Mouse (Mus musculus): Measurements from ENCODE around the gene Cdc40. TPM values are rescaled to one million over a fixed set of nuclear protein-coding genes. Genes with fewer than 3 reads are reported as not detected.

The Cdc40 gene
- 28.6 and 30.4 TPM in 2 replicates for polyA plus RNA-seq (2015; fragmentation: Nextera tagmentation; extraction: Ambion mirVana)

GRCm38 (mm10) chr10:40882831-40883643, at the start of gene Cdc40, which contains the start of gene Wasf1:
Gene Cdc40 (minus strand): TSS chr10:40883311.
Gene Wasf1 (plus strand): TSS chr10:40883475.
- Histone ChIP-seq H3K9me3 (replicated peaks; ENCODE audit: control insufficient read depth, low read length) (no peaks in the 10 kb centered on the region), H3K27ac (ENCODE audit: low read length) (peak within 1 kb of the TSS; percentile 72), H3K9ac (ENCODE audit: low read length) (peak within 1 kb of the TSS; percentile 91), H3K27me3 (ENCODE audit: control insufficient read depth, insufficient read depth, low read length) (no peaks in the 10 kb centered on the region), H3K4me1 (ENCODE audit: control insufficient read depth, insufficient read depth, low read length) (peaks cover 10% of the 10 kb centered on the region; the same call in 1 of the 2 replicates), H3K36me3 (ENCODE audit: control insufficient read depth, insufficient read depth, low read length) (no peaks in the 10 kb centered on the region), H3K4me2 (ENCODE audit: low read depth, low read length) (peak within 1 kb of the TSS; percentile 94), H3K4me3 (replicated peaks; ENCODE audit: low read length) (peak within 1 kb of the TSS; percentile 86)
- whole genome bisulfite sequencing = under 1% methylated on average over 44 of the region's 44 CpGs
- ATAC-seq (ENCODE audit: insufficient read depth, low FRiP score) = peak; percentile 98

DNA sequence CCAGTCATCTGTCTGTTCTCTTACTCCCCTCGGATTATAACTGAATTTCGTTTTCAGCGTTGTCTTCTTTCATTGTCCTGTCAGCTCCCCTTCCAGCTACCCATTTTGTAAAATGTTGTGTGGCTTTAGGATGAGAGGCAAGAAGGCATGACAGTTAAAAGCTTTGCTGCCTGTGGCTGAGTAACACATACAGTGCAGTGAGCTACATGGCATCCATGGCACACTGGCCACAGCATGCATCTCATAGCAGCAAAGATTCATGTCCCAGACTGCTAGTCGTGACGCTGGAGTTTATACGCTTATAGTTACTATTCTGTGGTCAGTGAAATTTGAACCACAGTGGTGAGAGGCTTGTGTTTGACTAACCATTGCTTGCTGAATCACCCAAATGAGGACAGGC, 36.4 kb upstream of the Cdc40 start:
- Histone ChIP-seq H3K36me3 (ENCODE audit: control insufficient read depth, insufficient read depth, low read length) (no peaks in the 10 kb centered on the region), H3K27me3 (ENCODE audit: control insufficient read depth, insufficient read depth, low read length) (no peaks in the 10 kb centered on the region)
- no peak for ATAC-seq (ENCODE audit: insufficient read depth, low FRiP score)

DNA sequence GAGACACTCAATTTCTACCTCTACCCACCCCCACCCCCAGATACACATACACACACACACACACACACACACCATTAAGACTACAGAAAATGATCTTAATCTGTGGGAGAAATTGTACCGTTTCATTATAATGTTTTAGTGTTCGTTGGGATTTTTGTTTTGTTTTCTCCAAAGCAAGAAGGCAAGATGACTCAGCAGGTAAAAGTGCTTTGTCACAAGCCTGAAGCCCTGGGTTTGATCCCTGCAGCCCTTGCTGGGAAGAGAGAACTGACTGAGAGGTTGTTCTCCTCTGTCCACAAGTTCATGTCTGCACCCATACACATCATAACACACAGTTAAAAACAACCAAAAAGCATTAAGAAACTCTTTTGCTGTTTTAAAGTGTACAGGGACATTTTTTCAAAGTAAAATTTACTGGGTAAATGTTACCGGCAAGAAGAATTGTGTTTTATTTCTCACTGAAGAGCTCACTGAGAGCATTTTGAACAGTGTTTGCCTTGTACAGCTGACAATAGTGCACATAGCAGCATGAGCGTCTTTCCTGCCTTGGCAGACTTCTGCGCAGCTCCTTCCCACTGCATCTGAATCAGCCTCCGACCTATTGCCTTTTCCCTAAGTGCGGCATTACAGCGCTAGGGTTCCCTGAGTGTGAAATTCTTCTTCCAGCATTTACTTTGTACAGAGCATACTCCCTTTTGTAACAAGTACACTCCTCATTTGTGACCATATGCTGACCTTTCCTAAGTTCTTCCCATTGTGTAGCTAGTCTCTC, 35.7 kb upstream of the Cdc40 start:
- Histone ChIP-seq H3K36me3 (ENCODE audit: control insufficient read depth, insufficient read depth, low read length) (no peaks in the 10 kb centered on the region), H3K4me2 (ENCODE audit: low read depth, low read length) (no peak overlapping the region), H3K9me3 (replicated peaks; ENCODE audit: control insufficient read depth, low read length) (no peaks in the 10 kb centered on the region), H3K4me3 (replicated peaks; ENCODE audit: low read length) (no peak overlapping the region), H3K27ac (ENCODE audit: low read length) (no peak overlapping the region), H3K4me1 (ENCODE audit: control insufficient read depth, insufficient read depth, low read length) (no peaks in the 10 kb centered on the region), H3K27me3 (ENCODE audit: control insufficient read depth, insufficient read depth, low read length) (no peaks in the 10 kb centered on the region), H3K9ac (ENCODE audit: low read length) (no peak overlapping the region)
- ATAC-seq (ENCODE audit: insufficient read depth, low FRiP score) = no peak
- WGBS = 78% methylated on average over 8 of the region's 8 CpGs

More for the DNA sequence above, 36.4 kb upstream of the Cdc40 start:
- 82% methylated on average over 6 of the region's 6 CpGs for WGBS
- H3K4me3 ChIP-seq (replicated peaks; ENCODE audit: low read length) = no peak overlapping the region
- H3K9me3 ChIP-seq (replicated peaks; ENCODE audit: control insufficient read depth, low read length) = no peaks in the 10 kb centered on the region
- no peaks in the 10 kb centered on the region for H3K4me1 ChIP-seq (ENCODE audit: control insufficient read depth, insufficient read depth, low read length)
- no peak overlapping the region for H3K27ac ChIP-seq (ENCODE audit: low read length)
- H3K4me2 ChIP-seq (ENCODE audit: low read depth, low read length) = no peak overlapping the region
- H3K9ac ChIP-seq (ENCODE audit: low read length) = no peak overlapping the region

- H3K4me2 ChIP-seq (ENCODE audit: low read depth, low read length) = no peak overlapping the region
- H3K4me3 ChIP-seq (replicated peaks; ENCODE audit: low read length) = no peak overlapping the region
- no peak for ATAC-seq (ENCODE audit: insufficient read depth, low FRiP score)
- H3K9me3 ChIP-seq (replicated peaks; ENCODE audit: control insufficient read depth, low read length) = no peaks in the 10 kb centered on the region
- H3K36me3 ChIP-seq (ENCODE audit: control insufficient read depth, insufficient read depth, low read length) = no peaks in the 10 kb centered on the region
- WGBS = 55% methylated on average over 2 of the region's 2 CpGs
- no peaks in the 10 kb centered on the region for H3K4me1 ChIP-seq (ENCODE audit: control insufficient read depth, insufficient read depth, low read length)
- no peaks in the 10 kb centered on the region for H3K27me3 ChIP-seq (ENCODE audit: control insufficient read depth, insufficient read depth, low read length)
- no peak overlapping the region for H3K27ac ChIP-seq (ENCODE audit: low read length)
- no peak overlapping the region for H3K9ac ChIP-seq (ENCODE audit: low read length)
Measured at GRCm38 (mm10) chr10:40915240-40915639, 32.1 kb upstream of the Cdc40 start.

DNA sequence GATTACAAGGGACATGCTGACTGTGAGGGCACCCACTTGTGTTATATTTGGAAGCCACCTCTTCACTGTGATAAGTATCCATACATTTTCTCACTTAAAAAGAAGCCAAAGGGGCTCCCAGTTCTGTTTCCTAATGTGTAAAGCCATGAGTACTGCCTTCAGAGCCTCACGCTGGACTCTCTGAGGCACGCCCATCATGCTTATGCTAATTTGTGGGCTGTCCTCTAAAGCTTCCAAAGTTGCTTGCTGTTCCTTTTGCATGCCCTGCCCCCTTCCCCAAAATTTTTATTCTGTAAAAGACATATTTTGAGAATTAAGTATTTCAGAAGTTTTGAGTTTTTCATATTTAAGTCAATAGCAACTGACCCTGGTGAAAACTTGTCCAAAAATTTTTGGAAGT, 27.7 kb upstream of the Cdc40 start:
- Histone ChIP-seq H3K9me3 (replicated peaks; ENCODE audit: control insufficient read depth, low read length) (no peaks in the 10 kb centered on the region), H3K27ac (ENCODE audit: low read length) (no peak overlapping the region), H3K4me3 (replicated peaks; ENCODE audit: low read length) (no peak overlapping the region), H3K36me3 (ENCODE audit: control insufficient read depth, insufficient read depth, low read length) (no peaks in the 10 kb centered on the region), H3K9ac (ENCODE audit: low read length) (no peak overlapping the region), H3K27me3 (ENCODE audit: control insufficient read depth, insufficient read depth, low read length) (no peaks in the 10 kb centered on the region), H3K4me1 (ENCODE audit: control insufficient read depth, insufficient read depth, low read length) (no peaks in the 10 kb centered on the region), H3K4me2 (ENCODE audit: low read depth, low read length) (no peak overlapping the region)
- WGBS = 70% methylated on average over 2 of the region's 2 CpGs
- no peak for ATAC-seq (ENCODE audit: insufficient read depth, low FRiP score)

DNA sequence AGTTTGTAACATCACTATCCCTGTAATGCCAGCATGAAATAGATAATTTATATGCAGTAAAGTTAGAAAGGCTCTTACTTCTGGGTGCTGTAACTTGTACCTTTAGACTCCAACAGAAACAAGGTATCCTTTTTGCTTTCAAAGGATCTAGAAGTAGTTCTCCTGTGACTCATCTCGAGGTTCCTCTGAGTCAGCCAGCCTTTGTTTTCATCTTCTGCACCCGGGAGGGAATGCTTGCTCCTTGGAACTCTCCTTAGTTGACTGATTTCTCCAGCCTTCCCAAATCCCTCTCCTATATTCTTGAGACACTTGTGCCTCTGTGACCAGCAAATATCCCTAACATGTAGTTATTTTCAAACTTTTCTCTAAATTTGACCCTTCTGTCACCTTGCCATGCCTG, 25.5 kb upstream of the Cdc40 start:
- H3K9ac ChIP-seq (ENCODE audit: low read length) = no peak overlapping the region
- no peaks in the 10 kb centered on the region for H3K9me3 ChIP-seq (replicated peaks; ENCODE audit: control insufficient read depth, low read length)
- H3K27ac ChIP-seq (ENCODE audit: low read length) = no peak overlapping the region
- 37% methylated on average over 2 of the region's 2 CpGs for WGBS
- no peak for ATAC-seq (ENCODE audit: insufficient read depth, low FRiP score)
- no peak overlapping the region for H3K4me2 ChIP-seq (ENCODE audit: low read depth, low read length)
- no peaks in the 10 kb centered on the region for H3K36me3 ChIP-seq (ENCODE audit: control insufficient read depth, insufficient read depth, low read length)
- no peaks in the 10 kb centered on the region for H3K4me1 ChIP-seq (ENCODE audit: control insufficient read depth, insufficient read depth, low read length)
- no peaks in the 10 kb centered on the region for H3K27me3 ChIP-seq (ENCODE audit: control insufficient read depth, insufficient read depth, low read length)
- H3K4me3 ChIP-seq (replicated peaks; ENCODE audit: low read length) = no peak overlapping the region

DNA sequence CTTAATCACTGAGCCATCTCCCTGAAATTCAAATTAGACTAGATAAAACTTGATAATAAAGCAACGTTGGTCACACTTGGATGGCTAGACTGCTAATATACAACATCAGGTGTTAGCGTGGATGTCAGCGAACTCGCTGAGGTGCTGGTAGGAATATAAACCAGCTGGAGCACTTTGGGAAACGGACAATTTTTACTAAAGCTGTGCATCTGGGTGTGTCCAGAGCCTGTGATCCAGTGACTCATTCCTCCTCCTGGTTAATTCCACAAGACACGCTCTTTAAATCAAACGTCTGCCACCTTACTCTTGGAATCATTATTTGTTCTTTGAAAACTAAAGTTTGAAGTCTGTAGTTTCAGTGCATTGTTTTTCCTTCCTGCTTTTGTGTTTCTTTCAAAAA, 23.7 kb upstream of the Cdc40 start:
- ATAC-seq (ENCODE audit: insufficient read depth, low FRiP score) = no peak
- H3K4me1 ChIP-seq (ENCODE audit: control insufficient read depth, insufficient read depth, low read length) = peaks cover 4% of the 10 kb centered on the region; the same call in 1 of the 2 replicates
- 70% methylated on average over 7 of the region's 7 CpGs for WGBS
- H3K36me3 ChIP-seq (ENCODE audit: control insufficient read depth, insufficient read depth, low read length) = no peaks in the 10 kb centered on the region
- H3K4me3 ChIP-seq (replicated peaks; ENCODE audit: low read length) = no peak overlapping the region
- no peaks in the 10 kb centered on the region for H3K9me3 ChIP-seq (replicated peaks; ENCODE audit: control insufficient read depth, low read length)
- no peak overlapping the region for H3K27ac ChIP-seq (ENCODE audit: low read length)
- H3K4me2 ChIP-seq (ENCODE audit: low read depth, low read length) = no peak overlapping the region
- H3K27me3 ChIP-seq (ENCODE audit: control insufficient read depth, insufficient read depth, low read length) = no peaks in the 10 kb centered on the region
- H3K9ac ChIP-seq (ENCODE audit: low read length) = no peak overlapping the region

- H3K27me3 ChIP-seq (ENCODE audit: control insufficient read depth, insufficient read depth, low read length) = no peaks in the 10 kb centered on the region
- H3K4me2 ChIP-seq (ENCODE audit: low read depth, low read length) = no peak overlapping the region
- peaks cover 6% of the 10 kb centered on the region; the same call in 1 of the 2 replicates for H3K4me1 ChIP-seq (ENCODE audit: control insufficient read depth, insufficient read depth, low read length)
- no peaks in the 10 kb centered on the region for H3K36me3 ChIP-seq (ENCODE audit: control insufficient read depth, insufficient read depth, low read length)
- no peaks in the 10 kb centered on the region for H3K9me3 ChIP-seq (replicated peaks; ENCODE audit: control insufficient read depth, low read length)
- H3K9ac ChIP-seq (ENCODE audit: low read length) = no peak overlapping the region
- no peak for ATAC-seq (ENCODE audit: insufficient read depth, low FRiP score)
- no peak overlapping the region for H3K4me3 ChIP-seq (replicated peaks; ENCODE audit: low read length)
- no peak overlapping the region for H3K27ac ChIP-seq (ENCODE audit: low read length)
- 79% methylated on average over 1 of the region's 1 CpGs for WGBS
Measured at GRCm38 (mm10) chr10:40906131-40906530, 23.0 kb upstream of the Cdc40 start.

GRCm38 (mm10) chr10:40901786-40902185, 18.7 kb upstream of the Cdc40 start:
- Histone ChIP-seq H3K9me3 (replicated peaks; ENCODE audit: control insufficient read depth, low read length) (no peaks in the 10 kb centered on the region), H3K4me3 (replicated peaks; ENCODE audit: low read length) (no peak overlapping the region), H3K27ac (ENCODE audit: low read length) (no peak overlapping the region), H3K27me3 (ENCODE audit: control insufficient read depth, insufficient read depth, low read length) (no peaks in the 10 kb centered on the region), H3K4me2 (ENCODE audit: low read depth, low read length) (no peak overlapping the region), H3K36me3 (ENCODE audit: control insufficient read depth, insufficient read depth, low read length) (no peaks in the 10 kb centered on the region), H3K4me1 (ENCODE audit: control insufficient read depth, insufficient read depth, low read length) (peaks cover 6% of the 10 kb centered on the region; the same call in 1 of the 2 replicates), H3K9ac (ENCODE audit: low read length) (no peak overlapping the region)
- ATAC-seq (ENCODE audit: insufficient read depth, low FRiP score) = no peak
- 48% methylated on average over 4 of the region's 4 CpGs for WGBS
